Mouse (Mus musculus): ENCODE results near the gene Uqcc2. TPM values are rescaled to one million over a fixed set of nuclear protein-coding genes. Genes with fewer than 3 reads are reported as not detected.

Gene Uqcc2
- polyA plus RNA-seq, 1 experiment: 49.1 TPM

- TF ChIP-seq POLR2A (IDR thresholded peaks at IDR 0.05; ENCODE audit: low read depth, low read length) (no peak), CTCF (IDR thresholded peaks at IDR 0.05; ENCODE audit: extremely low read depth, insufficient read depth, insufficient read length, insufficient replicate concordance) (no peak)
- Histone ChIP-seq H3K36me3 (ENCODE audit: control insufficient read depth, insufficient read depth, low read length) (peaks cover 7% of the 10 kb centered on the region), H3K4me1 (ENCODE audit: control insufficient read depth, insufficient read depth, insufficient read length) (peaks cover 22% of the 10 kb centered on the region; the same call in 1 of the 2 replicates), H3K27me3 (ENCODE audit: control insufficient read depth, insufficient read depth, low read length) (no peaks in the 10 kb centered on the region), H3K4me3 (ENCODE audit: extremely low read depth, insufficient read depth, insufficient read length) (no peak overlapping the region), H3K27ac (ENCODE audit: insufficient read depth, low read length) (peak overlapping the region; percentile 51)
- 55% methylated on average over 17 of the region's 17 CpGs for WGBS
- DNase-seq (ENCODE audit: low read depth in 1 of 2, low spot score in 2 of 2): no peak
Measured at GRCm38 (mm10) chr17:27074849-27075745, 58.6 kb downstream of the Uqcc2 start.

- Histone ChIP-seq H3K27me3 (ENCODE audit: control insufficient read depth, insufficient read depth, low read length) (no peaks in the 10 kb centered on the region), H3K4me3 (ENCODE audit: extremely low read depth, insufficient read depth, insufficient read length) (no peak overlapping the region), H3K4me1 (ENCODE audit: control insufficient read depth, insufficient read depth, insufficient read length) (peaks cover 22% of the 10 kb centered on the region; the same call in 1 of the 2 replicates), H3K27ac (ENCODE audit: insufficient read depth, low read length) (peak overlapping the region; percentile 54), H3K36me3 (ENCODE audit: control insufficient read depth, insufficient read depth, low read length) (peaks cover 7% of the 10 kb centered on the region)
- WGBS: 35% methylated on average over 6 of the region's 6 CpGs
- no peak for TF ChIP-seq CTCF (IDR thresholded peaks at IDR 0.05; ENCODE audit: extremely low read depth, insufficient read depth, insufficient read length, insufficient replicate concordance)
- no peak for TF ChIP-seq POLR2A (IDR thresholded peaks at IDR 0.05; ENCODE audit: low read depth, low read length)
- DNase-seq (ENCODE audit: low read depth in 1 of 2, low spot score in 2 of 2): peak; percentile 26 to 44
Measured at GRCm38 (mm10) chr17:27074236-27074635, 59.5 kb downstream of the Uqcc2 start.

GRCm38 (mm10) chr17:27073778-27074177, 59.9 kb downstream of the Uqcc2 start:
- Histone ChIP-seq H3K4me3 (ENCODE audit: extremely low read depth, insufficient read depth, insufficient read length) (no peak overlapping the region), H3K27me3 (ENCODE audit: control insufficient read depth, insufficient read depth, low read length) (no peaks in the 10 kb centered on the region), H3K27ac (ENCODE audit: insufficient read depth, low read length) (peak overlapping the region; percentile 54), H3K4me1 (ENCODE audit: control insufficient read depth, insufficient read depth, insufficient read length) (peaks cover 22% of the 10 kb centered on the region; the same call in 1 of the 2 replicates), H3K36me3 (ENCODE audit: control insufficient read depth, insufficient read depth, low read length) (peaks cover 7% of the 10 kb centered on the region)
- 46% methylated on average over 9 of the region's 9 CpGs for WGBS
- TF ChIP-seq POLR2A (IDR thresholded peaks at IDR 0.05; ENCODE audit: low read depth, low read length): no peak
- no peak for TF ChIP-seq CTCF (IDR thresholded peaks at IDR 0.05; ENCODE audit: extremely low read depth, insufficient read depth, insufficient read length, insufficient replicate concordance)
- no peak for DNase-seq (ENCODE audit: low read depth in 1 of 2, low spot score in 2 of 2)

GRCm38 (mm10) chr17:27073126-27073525, 60.6 kb downstream of the Uqcc2 start:
- Histone ChIP-seq H3K36me3 (ENCODE audit: control insufficient read depth, insufficient read depth, low read length) (peaks cover 7% of the 10 kb centered on the region), H3K4me3 (ENCODE audit: extremely low read depth, insufficient read depth, insufficient read length) (no peak overlapping the region), H3K27me3 (ENCODE audit: control insufficient read depth, insufficient read depth, low read length) (no peaks in the 10 kb centered on the region), H3K27ac (ENCODE audit: insufficient read depth, low read length) (no peak overlapping the region), H3K4me1 (ENCODE audit: control insufficient read depth, insufficient read depth, insufficient read length) (peaks cover 22% of the 10 kb centered on the region; the same call in 1 of the 2 replicates)
- no peak for DNase-seq (ENCODE audit: low read depth in 1 of 2, low spot score in 2 of 2)
- TF ChIP-seq CTCF (IDR thresholded peaks at IDR 0.05; ENCODE audit: extremely low read depth, insufficient read depth, insufficient read length, insufficient replicate concordance) (no peak), POLR2A (IDR thresholded peaks at IDR 0.05; ENCODE audit: low read depth, low read length) (no peak)
- 81% methylated on average over 5 of the region's 5 CpGs for WGBS

Other genes with a start within 250 kb of the Uqcc2 start
- gene Kifc5b, start 216.8 kb downstream of the Uqcc2 start, polyA plus RNA-seq (2012; rRNA removed): 6.8 and 7.6 TPM in 2 replicates
- gene Phf1, start 200.9 kb downstream of the Uqcc2 start, polyA plus RNA-seq (2012; rRNA removed): 103 and 131 TPM in 2 replicates
- 87.9 and 131 TPM in 2 replicates for gene Cuta, start 194.3 kb downstream of the Uqcc2 start, polyA plus RNA-seq (2012; rRNA removed)
- 7.3 and 9.6 TPM in 2 replicates for gene Syngap1, start 192.7 kb downstream of the Uqcc2 start, polyA plus RNA-seq (2012; rRNA removed)
- 13.7 and 25.0 TPM in 2 replicates for gene Zbtb9, start 160.7 kb downstream of the Uqcc2 start, polyA plus RNA-seq (2012; rRNA removed)
- 50.3 and 67.8 TPM in 2 replicates for gene Bak1, start 104.9 kb downstream of the Uqcc2 start, polyA plus RNA-seq (2012; rRNA removed)
- 50.9 and 61.4 TPM in 2 replicates for gene Itpr3, start 76.6 kb downstream of the Uqcc2 start, polyA plus RNA-seq (2012; rRNA removed)
- 0.62 and 0.71 TPM in 2 replicates for gene Ip6k3, start 33.9 kb upstream of the Uqcc2 start, polyA plus RNA-seq (2012; rRNA removed)
- 86.6 and 121 TPM in 2 replicates for gene Lemd2, start 70.6 kb upstream of the Uqcc2 start, polyA plus RNA-seq (2012; rRNA removed)